Mouse (Mus musculus) embryonic fibroblast, embryonic 13.5 days (primary cell): Measurements from ENCODE around the gene Prss46.

ENCODE experiments used
- CTCF ChIP-seq: IDR thresholded peaks from 2 replicates; pipeline ENCODE4 v1.5.1; 2011; ENCODE audit warnings: mild to moderate bottlenecking, control low read depth, low read length, moderate library complexity, borderline replicate concordance; ENCODE audit not compliant: insufficient read depth
- POLR2A ChIP-seq: IDR thresholded peaks from 2 replicates; pipeline ENCODE4 v1.6.1; 2011; ENCODE audit warnings: low read depth, mild to moderate bottlenecking, control low read depth, low read length, moderate library complexity

GRCm38 (mm10) chr9:110901204-110901603 lies 56.9 kb downstream of the Prss46 start:
- TF ChIP-seq CTCF, result no peak
- no peak for TF ChIP-seq POLR2A
